Mouse (Mus musculus) spleen, adult 2 months (tissue): ENCODE measurements around the gene Rnf152. TPM values are rescaled to one million over a fixed set of nuclear protein-coding genes. Genes with fewer than 3 reads are reported as not detected.

ENCODE experiments used
- DNase-seq, 2 experiments: peaks; one replicate each; pipeline versions ENCODE4 v3.0.0 to v3.0.0-alpha.2; 2012 to 2021; ENCODE audit warnings: low spot score in 2 of 2, low read depth in 1 of 2
- H3K27ac ChIP-seq: fragments of 200-500 bp; 2 replicates; pipeline ENCODE4 v1.5.1; 2012; ENCODE audit warnings: low read length, inconsistent platforms; ENCODE audit not compliant: insufficient read depth
- H3K27me3 ChIP-seq: fragments of 200-500 bp; 2 replicates; pipeline ENCODE4 v1.6.1; 2012; ENCODE audit warnings: mild to moderate bottlenecking, moderate library complexity, low read length, inconsistent platforms; ENCODE audit not compliant: control insufficient read depth, insufficient read depth
- H3K36me3 ChIP-seq: fragments of 200-500 bp; 2 replicates; pipeline ENCODE4 v1.6.1; 2012; ENCODE audit warnings: mild to moderate bottlenecking, low read length, inconsistent platforms; ENCODE audit not compliant: control insufficient read depth, insufficient read depth
- H3K4me1 ChIP-seq: fragments of 200-500 bp; 2 replicates; pipeline ENCODE4 v1.6.1; 2011; ENCODE audit warnings: inconsistent platforms; ENCODE audit not compliant: control insufficient read depth, insufficient read depth, insufficient read length
- H3K4me3 ChIP-seq: fragments of 200-500 bp; 2 replicates; pipeline ENCODE4 v1.5.1; 2011; ENCODE audit warnings: mild to moderate bottlenecking, inconsistent platforms; ENCODE audit not compliant: insufficient read depth, insufficient read length; ENCODE audit errors: extremely low read depth
- CTCF ChIP-seq: fragments of 200-500 bp; IDR thresholded peaks from 2 replicates; pipeline ENCODE4 v1.5.1; 2011; ENCODE audit warnings: mild to moderate bottlenecking, inconsistent platforms; ENCODE audit not compliant: insufficient read depth, insufficient read length, insufficient replicate concordance; ENCODE audit errors: extremely low read depth
- POLR2A ChIP-seq: fragments of 200-500 bp; IDR thresholded peaks from 2 replicates; pipeline ENCODE4 v1.6.1; 2011; ENCODE audit warnings: low read depth, low read length, inconsistent platforms
- WGBS: fragments of 180-500 bp; shearing (Covaris S2); methylation state at CpG from one replicate; pipeline ENCODE4 v1.1.7; 2018; 5-methylcytosine and 5-hydroxymethylcytosine counted together
- polyA plus RNA-seq: library from polyadenylated mRNA; depleted of rRNA; stranded (reverse); fragments of >200 nt; gene quantifications from 2 replicates; pipeline ENCODE4 v1.2.3, GENCODE M21; 2012

Gene Rnf152
- polyA plus RNA-seq, 1 experiment = 0.19 TPM

DNA sequence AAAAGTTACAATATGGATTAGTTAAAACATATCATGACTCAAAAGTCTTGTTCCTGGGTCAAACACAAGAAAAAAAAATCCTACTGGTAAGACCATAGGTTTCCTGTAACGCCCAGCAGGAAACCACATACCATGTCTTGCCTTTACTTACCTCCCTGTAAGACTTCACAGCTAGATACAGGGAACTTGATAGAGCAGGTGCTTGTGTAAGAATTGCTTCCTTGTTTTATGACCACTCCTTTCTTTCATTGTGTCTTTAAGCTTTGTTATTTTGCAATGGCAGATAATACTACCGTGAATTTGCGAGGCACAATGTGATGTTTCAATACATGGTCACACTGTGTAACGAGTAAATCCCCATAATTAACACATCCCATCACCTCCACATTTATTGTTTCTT, 71.5 kb downstream of the Rnf152 start:
- Histone ChIP-seq H3K27me3 (no peaks in the 10 kb centered on the region), H3K36me3 (no peaks in the 10 kb centered on the region), H3K27ac (no peak overlapping the region), H3K4me3 (no peak overlapping the region), H3K4me1 (no peaks in the 10 kb centered on the region)
- TF ChIP-seq CTCF (no peak), POLR2A (no peak)
- 58% methylated on average over 4 of the region's 4 CpGs for WGBS
- DNase-seq = no peak

DNA sequence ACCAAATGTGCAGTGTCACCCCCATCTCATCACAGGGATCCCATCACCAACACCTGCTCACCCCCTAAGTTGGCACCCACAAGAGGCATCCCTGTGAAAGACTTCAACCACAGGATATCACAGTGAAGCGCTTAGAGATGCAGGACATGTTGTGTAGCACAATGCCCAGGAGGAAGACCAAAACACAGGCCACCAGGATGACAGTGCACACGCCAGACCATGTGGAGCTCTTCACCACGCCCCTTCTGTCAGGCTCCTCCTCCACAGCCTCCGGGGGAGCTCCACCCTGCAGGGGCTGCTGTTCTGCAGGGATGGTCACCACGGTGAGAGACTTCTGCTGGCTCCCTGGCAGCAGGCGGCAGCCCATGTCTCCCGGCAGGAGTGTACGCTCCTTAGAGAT, 72.4 kb downstream of the Rnf152 start:
- Histone ChIP-seq H3K4me3 (no peak overlapping the region), H3K27me3 (no peaks in the 10 kb centered on the region), H3K4me1 (no peaks in the 10 kb centered on the region), H3K27ac (no peak overlapping the region), H3K36me3 (no peaks in the 10 kb centered on the region)
- WGBS = 76% methylated on average over 8 of the region's 8 CpGs
- DNase-seq = no peak
- TF ChIP-seq POLR2A (no peak), CTCF (no peak)

DNA sequence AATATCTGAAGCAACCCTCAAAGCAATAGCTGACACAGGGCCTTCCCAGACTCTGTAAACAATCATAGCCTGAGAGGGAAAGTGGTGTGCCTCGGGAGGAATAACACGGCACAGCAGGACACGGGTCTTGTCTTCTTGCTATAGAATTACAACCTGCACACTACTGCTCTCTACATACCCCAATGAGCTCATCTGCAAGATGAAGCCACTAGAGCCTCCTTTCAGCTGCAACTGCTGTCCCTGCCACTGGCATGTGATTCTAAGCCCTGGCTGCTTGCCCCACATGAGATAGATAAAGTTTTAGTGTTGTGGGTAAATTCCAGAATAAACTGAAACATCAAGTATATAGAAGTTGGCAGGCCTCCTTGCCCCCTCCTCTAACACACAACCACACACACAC, 75.2 kb downstream of the Rnf152 start:
- TF ChIP-seq POLR2A (no peak), CTCF (no peak)
- no peaks in the 10 kb centered on the region for H3K36me3 ChIP-seq
- H3K27me3 ChIP-seq = no peaks in the 10 kb centered on the region
- 84% methylated on average over 3 of the region's 3 CpGs for WGBS
- no peak for DNase-seq
- no peak overlapping the region for H3K4me3 ChIP-seq
- H3K4me1 ChIP-seq = no peaks in the 10 kb centered on the region
- no peak overlapping the region for H3K27ac ChIP-seq

DNA sequence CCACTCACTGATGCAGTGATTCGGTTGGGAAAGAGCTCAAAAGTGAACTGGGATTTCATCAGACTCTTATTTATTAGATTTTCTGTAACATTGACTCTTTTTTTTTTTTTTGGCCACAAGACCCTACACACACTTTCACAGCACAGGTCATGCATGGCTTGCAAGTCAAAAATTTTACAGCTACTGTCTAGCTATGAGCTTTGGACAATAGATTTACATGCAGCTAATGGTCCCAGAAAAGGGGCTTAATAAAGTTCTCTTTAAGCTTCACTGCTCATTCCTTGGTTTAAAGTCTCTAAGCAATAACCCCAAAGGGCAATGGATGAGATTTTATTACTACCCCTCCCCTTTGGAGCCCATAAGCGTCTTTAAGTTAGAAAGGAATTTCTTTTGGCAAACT, 76.3 kb downstream of the Rnf152 start:
- Histone ChIP-seq H3K36me3 (no peaks in the 10 kb centered on the region), H3K27ac (no peak overlapping the region), H3K4me1 (no peaks in the 10 kb centered on the region), H3K27me3 (no peaks in the 10 kb centered on the region), H3K4me3 (no peak overlapping the region)
- no peak for TF ChIP-seq CTCF
- WGBS = 83% methylated on average over 2 of the region's 2 CpGs
- no peak for DNase-seq

DNA sequence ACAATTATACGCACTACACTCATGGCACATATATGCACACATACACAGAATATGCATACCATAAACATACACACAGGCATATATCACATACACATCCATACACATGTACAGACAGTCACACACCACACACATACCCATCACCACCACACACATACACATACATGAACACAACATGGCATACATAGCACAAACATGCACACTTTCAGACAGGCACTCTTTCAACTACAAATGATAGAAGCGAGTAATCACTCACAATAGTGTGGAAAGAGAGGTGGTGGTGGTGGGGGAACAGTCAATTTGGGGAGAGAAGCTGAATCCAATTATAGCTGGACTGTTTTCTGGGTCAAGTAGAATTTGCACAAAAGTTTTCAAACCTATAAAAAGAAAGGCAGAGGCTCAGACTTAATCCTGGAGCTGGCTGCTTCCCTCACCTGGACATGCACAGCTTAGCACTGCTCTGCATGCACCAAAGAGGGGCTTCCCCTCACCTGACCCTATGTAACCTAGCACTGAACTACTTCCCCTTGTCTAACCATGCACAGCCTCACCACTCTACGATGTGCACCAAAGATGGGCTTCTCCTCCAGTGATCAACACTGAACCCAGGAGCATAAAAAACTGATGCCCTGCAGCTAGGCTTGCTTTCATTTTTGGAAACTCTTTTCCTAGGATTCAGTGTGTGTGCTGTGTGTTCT, 81.9 kb downstream of the Rnf152 start:
- Histone ChIP-seq H3K4me1 (no peaks in the 10 kb centered on the region), H3K36me3 (no peaks in the 10 kb centered on the region), H3K27me3 (no peaks in the 10 kb centered on the region), H3K4me3 (no peak overlapping the region), H3K27ac (no peak overlapping the region)
- 61% methylated on average over 3 of the region's 3 CpGs for WGBS
- peak; percentile 23 to 39 for DNase-seq
- TF ChIP-seq CTCF (no peak), POLR2A (no peak)

DNA sequence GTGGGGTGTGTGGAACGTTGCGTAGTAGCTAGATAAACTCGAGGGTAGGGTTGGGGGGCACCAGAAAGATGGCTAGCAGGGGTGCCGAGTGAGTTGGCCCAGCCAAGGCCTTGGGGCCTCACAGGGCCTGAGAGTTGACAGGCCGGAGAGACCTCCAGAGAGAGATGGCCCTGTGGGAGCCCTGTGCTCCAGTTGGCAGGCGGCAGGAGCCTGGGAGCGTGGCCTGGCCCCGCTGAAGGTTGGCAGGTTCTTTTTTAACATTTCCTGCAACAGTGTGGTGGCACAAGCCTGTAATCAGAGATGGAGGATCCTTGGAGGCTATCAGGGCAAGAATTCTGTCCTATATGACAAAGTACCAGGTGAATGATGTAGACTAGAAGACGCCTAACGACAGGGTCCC, 85.4 kb downstream of the Rnf152 start:
- no peak for DNase-seq
- H3K27ac ChIP-seq = no peak overlapping the region
- TF ChIP-seq POLR2A = no peak
- TF ChIP-seq CTCF = no peak
- 91% methylated on average over 10 of the region's 10 CpGs for WGBS
- no peaks in the 10 kb centered on the region for H3K4me1 ChIP-seq
- H3K36me3 ChIP-seq = no peaks in the 10 kb centered on the region
- no peak overlapping the region for H3K4me3 ChIP-seq
- no peaks in the 10 kb centered on the region for H3K27me3 ChIP-seq

DNA sequence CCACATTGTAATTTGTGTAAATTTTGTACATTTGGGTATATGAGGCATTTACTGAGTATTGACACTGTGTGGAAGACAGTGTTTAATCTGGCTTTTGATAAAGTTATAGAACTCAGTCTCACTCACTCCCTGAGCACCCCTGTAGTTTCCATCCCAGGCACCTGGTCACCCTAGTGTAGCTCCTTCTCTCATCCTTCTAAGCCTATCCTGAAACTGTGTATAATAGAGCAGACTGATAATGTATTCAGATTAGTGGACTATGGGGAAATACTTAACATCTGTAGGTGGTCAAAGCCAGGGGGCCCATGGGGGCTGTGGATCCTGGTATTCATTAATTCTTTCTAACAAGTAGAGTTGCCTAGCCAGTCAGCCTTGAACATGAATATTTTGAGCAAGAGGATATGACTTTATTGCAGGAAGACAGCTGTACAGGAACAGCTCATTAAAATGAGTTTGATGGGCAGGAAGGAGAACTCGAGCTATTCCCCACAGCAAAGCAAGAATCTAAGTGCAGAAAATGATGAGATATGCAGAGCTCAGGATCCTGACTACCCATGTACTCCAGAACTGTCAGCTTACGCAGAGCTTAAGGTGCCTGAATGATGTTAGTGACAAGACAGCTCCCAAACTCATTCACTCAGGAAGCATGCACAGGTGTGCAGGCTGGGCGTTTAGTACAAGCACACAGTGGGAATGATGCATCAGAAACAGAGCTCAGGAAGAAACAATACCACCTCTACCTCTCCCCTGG, 93.1 kb downstream of the Rnf152 start:
- TF ChIP-seq CTCF = no peak
- no peak for TF ChIP-seq POLR2A
- H3K27ac ChIP-seq = no peak overlapping the region
- no peaks in the 10 kb centered on the region for H3K27me3 ChIP-seq
- 52% methylated on average over 3 of the region's 3 CpGs for WGBS
- H3K4me1 ChIP-seq = no peaks in the 10 kb centered on the region
- H3K4me3 ChIP-seq = no peak overlapping the region
- DNase-seq = no peak
- no peaks in the 10 kb centered on the region for H3K36me3 ChIP-seq
